Mouse (Mus musculus): ENCODE measurements around the gene 1700001P01Rik.

Gene 1700001P01Rik

DNA sequence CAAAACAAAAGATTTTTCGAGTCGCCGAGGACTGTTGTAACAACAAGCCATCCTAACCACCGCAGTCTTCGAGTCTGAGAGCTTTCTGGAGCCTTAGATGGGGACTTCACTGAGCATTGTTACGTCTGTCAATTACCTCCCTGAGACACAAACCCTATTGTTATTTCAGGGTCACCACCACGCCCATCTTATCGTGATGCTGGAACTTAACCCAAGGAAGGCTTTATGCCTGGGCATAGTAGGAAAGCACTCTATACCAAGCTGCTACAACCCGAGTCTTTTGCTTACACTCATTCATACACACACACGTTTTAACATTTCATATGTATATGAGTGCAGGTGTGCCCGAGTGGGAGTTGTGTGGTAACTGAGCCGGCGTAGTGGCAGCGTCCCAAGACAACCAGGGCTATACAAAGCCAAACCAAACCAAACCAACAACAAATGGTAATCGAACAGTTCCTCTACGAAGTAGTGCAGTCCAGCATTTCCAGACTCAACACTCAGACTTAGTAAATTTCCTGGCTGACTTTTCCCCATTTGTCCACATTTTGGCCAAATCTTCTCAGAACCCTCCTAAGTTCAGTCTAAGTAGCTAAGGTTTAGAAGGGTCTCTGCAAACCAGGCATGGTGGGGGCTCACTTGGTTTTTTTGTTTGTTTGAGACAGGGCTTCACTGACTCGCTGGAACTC, at the start of gene 1700001P01Rik:
TSS of gene 1700001P01Rik (minus strand) at position 111 of the 689 bp plus-strand sequence.
- no peak for DNase-seq (ENCODE audit: low read depth, low spot score)

DNA sequence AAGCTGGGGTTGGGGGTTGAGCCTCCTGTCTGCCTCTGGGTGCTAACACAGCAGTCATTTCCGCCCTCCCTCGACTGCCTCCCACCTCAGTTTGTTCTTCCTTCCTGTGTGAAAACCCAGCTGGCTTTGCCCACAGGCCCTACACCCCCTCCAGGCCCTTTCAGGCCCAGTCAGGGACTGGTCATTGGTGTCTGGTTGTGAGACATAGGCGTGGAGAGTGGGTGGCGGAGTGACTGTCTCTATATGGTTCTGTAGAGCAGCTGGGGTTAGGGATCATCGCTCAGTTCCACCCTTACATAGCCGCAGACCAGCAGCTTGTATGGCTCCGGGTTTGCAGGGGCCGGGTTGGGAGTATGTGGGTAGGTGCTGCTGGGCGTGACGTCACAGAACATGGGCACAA, 49.6 kb upstream of the 1700001P01Rik start:
- no peak for DNase-seq (ENCODE audit: low read depth, low spot score)

DNA sequence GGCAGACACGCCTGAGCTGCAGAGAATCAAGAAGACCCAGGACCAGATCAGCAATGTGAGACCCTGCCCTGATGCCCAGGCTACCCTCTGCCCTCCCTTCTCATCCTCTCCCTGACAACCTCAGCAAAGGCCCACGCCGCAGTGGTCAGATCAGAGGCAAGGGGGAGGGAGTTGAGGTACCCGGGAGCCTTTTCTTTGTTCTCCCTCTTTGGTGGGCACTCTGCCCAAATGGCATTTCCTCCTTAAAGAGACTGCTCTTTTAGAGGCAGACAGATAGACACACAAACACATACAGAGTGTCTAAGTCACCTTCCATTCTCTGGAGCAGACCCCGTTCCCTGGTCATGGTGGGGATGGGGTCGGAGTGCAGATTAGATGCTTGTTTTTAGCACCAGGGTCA, 49.2 kb upstream of the 1700001P01Rik start:
- DNase-seq (ENCODE audit: low read depth, low spot score): no peak

DNA sequence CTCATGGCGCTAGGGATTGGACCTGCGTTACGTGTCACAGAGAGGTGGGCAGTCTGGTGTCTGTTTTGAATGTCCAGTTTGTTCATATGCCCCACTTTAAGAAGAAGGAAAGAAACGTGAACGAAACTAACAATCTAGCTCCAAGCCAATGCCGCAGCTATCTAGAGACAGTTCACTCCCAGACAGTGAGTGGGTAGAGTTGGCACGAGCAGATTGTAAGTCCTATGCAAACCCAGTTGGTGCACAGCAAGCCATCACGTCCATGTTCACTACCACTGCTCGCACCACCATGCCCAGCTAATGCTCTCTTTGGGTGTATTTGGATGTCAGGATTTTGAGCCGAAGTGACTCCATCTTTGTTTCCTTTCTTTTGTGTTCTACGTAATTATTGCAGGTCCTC, 48.5 kb upstream of the 1700001P01Rik start:
- no peak for DNase-seq (ENCODE audit: low read depth, low spot score)

DNA sequence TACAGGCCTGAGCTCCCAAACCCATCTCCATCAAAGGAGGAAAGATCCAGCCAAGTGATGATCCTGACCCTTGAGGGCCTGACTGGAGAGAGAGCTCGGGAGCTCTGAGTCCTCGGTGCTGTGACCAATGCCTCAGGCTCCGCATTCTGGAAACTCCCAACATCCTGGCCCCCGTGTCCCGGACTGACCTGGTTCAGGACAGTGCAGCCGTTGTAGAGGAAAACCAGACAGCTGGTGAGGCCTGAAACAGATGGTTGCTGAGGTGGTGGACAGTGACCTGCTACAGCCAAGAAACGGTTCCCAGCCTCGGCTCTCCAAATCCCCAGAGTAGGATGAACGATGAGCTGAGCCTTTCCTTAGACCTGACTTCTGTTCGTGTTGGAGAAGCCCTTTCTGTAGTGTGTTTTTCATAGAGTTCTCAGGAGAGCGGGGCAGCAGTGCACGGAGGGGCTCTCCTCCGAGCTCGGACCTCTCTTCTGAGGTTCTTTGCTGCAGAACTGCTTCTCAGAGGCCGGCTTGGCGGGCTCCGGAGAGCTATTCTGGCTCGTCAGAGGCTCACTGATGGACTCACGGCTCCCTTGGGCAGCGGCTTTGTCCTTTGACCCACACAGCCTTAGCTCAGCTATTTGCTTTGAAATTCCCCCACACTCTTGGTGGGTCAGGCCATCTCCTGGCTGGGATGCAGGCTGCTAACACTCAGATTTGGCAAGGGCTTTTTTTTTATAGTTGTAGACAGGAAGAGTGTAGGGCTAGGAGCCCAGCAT, 47.3 kb upstream of the 1700001P01Rik start:
- no peak for DNase-seq (ENCODE audit: low read depth, low spot score)

DNA sequence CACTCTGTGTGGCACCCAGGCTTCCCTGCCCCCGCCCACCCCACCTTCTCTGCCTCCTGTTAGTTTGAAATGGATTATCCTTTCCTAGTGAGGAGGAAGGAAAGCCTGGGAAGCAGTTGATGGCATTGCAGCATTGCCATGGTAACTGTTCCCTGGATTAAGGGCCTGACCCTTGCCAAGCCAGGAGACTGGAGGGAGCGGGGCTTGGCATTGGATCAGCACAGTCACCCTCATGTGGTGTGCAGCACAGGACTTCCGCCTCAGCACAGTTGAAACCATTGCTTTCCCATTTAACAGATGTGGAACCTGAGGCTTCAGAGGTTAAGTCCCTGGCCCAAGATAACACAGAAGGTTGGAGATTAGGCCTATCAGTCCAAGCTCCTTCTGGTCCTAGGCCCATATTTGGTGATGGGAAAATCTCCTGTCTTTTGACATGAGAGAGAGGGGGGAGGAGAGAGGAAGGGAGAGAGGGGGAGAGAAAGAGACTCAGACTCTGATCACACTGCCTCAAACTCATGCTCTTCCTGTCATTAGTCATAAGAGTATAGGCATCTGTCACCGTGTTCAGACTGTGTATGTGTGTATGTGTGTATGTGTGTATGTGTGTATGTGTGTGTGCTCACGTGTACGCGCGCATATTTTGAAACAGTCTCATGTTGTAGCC, 45.8 kb upstream of the 1700001P01Rik start:
- DNase-seq (ENCODE audit: low read depth, low spot score): no peak

DNA sequence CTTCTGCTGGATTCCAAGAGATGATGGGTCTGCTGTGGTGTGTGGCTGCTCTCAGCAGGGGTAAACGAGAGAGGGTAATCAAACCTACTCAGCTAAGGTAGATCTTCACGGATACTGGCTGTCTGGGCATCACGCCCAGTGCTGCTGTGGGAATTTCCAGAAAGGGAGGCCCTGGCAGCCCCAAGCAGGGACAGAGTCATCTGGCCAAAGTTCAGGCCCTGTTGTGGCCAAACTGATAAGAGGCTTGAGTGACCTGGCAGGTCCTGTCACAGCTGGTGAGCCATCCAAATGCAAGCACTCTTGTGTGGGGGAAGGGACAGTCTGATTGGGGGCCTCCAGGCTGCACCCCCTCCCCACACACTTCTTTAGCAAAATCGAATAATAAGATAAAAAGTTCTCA, 45.1 kb upstream of the 1700001P01Rik start:
- DNase-seq (ENCODE audit: low read depth, low spot score): no peak

DNA sequence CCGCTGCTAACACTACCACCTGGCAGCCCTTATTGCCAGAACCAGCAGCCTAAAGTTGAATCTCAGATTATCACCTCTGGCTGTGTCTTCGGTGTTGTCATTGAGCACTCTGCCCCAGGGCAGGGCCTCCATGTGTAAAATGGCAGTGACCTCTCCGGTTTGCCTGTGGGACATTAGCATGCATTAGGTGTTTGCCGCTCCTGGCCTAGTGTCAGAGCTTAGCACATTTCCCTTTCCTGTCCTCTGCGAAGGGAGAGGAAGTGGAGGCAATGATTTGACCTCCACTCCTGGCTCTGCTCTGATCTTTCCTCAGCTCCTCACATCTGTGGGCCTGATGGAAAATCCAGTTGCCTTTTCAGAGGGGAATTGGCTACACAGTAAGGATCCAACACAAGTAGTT, 44.2 kb upstream of the 1700001P01Rik start:
- no peak for DNase-seq (ENCODE audit: low read depth, low spot score)

DNA sequence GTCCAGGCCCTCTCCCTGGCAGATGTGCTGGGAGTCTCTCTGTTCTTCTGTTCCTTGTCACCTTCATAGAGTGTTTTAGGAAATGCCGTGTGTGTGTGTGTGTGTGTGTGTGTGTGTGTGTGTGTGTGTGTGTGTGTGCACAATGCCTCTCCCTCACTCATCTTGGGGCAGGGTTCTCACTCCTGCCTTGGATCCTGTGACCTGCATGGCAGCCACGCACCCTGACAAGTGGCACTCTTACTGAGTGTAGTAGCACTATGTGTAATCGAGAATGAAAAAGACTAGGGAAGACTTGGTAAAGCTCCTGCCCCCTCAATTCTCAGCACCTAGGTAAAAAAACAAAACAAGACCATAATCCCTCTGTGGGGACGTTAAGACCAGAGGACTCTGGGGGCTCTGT, 43.4 kb upstream of the 1700001P01Rik start:
- DNase-seq (ENCODE audit: low read depth, low spot score): no peak

DNA sequence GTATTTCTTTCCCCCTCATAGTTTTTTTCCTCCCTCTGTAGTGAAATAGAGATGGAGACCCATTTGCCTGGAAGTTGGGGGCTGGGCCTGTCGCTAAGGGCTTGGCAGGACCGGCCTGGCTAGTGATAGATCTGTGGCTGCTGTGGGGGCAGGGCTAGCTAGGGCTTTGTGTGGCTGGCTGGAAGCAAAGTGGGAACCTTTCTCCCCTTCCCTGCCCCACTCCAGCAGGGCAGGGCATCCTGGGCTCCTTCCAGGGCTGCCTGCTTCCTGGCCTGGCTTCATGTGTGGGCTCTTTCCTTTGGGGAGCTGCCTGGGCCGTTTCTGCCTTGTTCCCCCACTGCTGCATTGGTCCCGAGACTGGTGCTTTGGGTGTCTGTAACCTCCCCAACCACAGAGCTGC, 42.9 kb upstream of the 1700001P01Rik start:
- DNase-seq (ENCODE audit: low read depth, low spot score): no peak

DNA sequence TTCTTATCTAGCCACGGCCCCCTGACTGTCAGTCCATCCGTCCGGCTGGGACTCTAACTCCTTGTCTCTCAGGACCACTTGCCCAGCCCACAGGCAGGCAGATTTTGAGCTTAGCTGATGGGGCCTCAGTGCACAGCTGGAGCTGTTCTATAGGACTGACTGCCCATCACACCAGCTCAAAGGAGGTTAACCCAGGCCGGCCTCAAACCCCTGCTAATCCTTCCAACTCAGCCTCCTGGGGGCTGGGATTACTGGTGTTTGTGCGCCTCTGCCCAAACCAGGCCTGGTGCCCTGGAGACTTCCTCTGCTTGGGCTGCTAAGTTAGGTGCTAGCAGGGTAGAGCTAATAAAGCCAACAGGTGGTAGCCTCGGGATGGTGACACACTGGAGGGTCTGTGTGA, 42.3 kb upstream of the 1700001P01Rik start:
- DNase-seq (ENCODE audit: low read depth, low spot score): no peak

DNA sequence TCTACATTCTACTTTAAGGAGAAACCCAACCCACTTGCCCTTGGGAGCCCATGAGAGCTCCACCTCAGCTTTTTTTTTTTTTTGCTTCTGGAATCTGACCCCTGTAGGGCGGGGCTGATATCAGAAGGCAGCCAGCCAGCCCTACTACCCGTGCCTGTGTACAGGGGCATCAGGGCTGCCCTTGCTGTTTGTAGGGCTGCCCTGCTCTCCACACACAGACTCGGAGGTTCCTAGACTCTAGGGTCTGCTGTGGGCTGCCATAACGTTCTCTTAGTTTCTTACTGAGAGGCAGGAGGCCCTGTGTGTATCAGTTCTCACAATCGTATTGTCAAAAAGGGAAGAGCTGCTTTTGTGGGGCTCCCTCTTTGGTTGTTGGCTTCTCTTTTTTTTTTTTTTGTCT, 41.7 kb upstream of the 1700001P01Rik start:
- DNase-seq (ENCODE audit: low read depth, low spot score): no peak

DNA sequence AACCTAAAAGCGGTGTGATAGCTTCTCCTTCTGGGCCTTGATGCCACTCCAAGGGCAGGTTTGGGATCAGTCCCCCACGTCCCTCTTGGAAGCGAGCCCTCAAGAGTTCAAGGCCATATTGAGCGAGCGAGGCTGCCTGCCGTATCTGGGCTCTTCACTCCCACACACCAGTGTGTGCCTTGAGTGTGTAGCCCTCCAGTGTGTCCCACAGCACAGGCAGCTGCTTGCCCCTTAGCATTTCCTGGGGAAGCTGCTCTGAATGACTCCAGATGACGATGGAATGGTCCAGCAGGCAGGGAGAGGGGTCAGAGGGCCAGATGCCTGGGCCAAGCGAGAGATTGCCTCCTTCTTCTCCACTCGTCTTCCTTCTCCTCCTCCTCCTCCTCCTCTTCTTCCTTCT, 41.2 kb upstream of the 1700001P01Rik start:
- no peak for DNase-seq (ENCODE audit: low read depth, low spot score)

DNA sequence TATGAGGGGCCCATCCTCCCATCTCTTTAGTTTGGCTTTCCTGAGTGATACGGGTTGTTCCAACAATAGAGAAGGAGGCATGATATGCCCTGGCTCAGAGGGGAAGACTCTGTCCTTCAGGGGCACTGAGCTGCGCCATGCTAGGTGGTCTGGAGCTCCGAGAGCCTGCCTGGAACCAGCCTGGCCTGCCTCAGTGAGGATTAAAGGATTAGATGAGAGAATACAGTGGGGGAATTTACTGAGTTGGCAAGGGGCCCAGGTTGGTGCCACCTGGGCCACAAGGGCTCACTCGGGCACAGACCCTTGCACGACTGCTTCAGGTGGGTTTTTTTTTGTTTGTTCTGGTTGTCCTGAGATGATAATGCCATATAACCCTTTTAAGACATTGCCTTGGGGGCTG, 40.5 kb upstream of the 1700001P01Rik start:
- no peak for DNase-seq (ENCODE audit: low read depth, low spot score)

DNA sequence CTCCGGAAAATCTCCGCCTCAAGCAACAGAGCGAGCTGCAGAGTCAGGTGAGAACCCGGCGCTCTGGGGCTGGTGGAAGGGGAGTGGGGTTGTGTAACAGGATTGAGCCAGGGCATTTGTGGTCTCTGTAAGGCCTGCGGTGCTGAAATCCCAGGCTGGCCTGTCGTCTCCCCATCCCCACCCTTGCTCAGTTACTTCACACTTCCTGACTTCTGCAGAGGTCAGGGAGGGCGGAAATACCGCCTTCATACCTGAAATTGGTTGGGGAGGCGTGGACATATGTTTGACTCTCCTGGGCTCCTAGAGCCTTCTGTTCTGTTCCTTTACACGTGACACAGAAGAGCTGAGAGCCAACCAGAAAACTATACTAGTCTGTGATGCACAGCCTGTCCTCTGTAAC, 40.0 kb upstream of the 1700001P01Rik start:
- DNase-seq (ENCODE audit: low read depth, low spot score): no peak

DNA sequence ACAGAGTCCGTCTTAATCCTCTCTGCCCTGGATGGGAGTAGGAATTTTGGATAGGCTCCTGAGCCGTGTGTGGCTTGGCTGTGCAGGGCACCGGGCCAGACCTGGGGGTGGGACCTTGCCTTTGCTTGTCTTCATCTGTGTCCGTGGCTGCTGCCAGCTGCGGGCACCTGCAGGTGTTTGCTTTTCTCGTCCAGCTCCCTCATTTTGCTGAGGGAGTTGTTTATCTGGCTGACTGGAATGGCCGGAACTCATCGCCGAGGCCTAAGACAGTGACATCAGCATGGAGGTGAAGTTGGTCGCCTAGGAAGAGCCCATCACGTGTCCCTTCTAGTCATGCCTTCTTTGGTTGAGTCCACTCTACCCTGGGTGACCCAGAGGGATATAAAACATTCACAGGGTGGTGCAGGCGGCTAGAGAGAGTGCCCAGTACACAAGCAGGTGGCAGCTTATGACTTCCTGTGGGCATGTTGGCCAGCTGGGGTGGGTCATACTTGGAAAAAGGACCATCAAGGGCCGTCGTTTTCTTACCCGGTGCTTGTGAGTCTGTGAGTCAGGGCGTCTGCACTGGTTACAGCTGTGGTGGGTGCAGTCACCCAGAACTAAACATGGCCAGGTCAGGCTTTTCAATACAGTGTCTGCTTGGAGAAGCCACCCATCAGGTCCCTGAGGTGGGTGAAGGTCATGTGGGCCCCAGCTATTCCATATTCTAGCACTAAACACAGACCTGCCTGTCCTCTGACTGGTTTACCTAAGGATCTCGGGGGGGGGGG, 38.2 kb upstream of the 1700001P01Rik start:
- DNase-seq (ENCODE audit: low read depth, low spot score): no peak

DNA sequence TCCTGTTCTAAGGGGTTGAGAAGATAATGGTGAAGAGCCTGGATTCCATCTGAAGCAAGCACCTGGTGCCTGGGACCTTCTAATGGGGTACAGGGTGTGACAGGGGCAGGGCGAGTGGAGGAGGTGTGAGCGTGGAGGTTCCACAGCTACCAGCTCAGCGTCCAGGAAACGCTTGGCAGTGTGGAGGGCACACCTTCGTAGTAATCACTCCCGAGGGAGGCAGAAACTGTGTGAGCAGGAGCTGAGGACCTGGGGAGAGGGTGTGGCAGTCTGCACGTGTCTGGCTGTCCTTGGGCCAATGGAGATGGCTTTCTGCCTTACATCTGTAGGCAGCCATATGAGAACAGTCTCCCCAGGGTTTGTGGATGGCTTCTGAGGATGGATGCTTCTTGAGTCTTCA, 37.4 kb upstream of the 1700001P01Rik start:
- DNase-seq (ENCODE audit: low read depth, low spot score): no peak

DNA sequence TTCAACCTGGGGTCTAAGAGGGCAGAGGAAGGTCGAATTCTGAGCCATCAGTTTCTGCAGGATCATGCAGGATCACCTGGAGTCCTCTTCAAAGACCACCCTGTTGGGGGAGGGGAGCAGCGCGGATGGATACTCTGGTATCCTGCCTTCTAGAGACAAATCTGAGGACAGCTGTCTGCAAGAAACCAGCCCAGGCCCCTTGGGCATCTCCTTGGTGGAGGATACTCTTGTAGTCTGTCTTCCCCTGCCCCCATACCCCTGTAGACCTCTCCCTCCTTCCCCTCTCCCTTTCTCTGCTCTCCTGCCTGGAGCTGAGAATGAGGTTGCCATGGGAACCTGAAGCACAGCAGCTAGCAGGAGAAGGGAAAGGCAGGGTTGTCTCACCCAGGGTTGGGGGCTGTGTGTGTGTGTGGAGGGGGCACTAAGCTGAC, 36.8 kb upstream of the 1700001P01Rik start:
- no peak for DNase-seq (ENCODE audit: low read depth, low spot score)

DNA sequence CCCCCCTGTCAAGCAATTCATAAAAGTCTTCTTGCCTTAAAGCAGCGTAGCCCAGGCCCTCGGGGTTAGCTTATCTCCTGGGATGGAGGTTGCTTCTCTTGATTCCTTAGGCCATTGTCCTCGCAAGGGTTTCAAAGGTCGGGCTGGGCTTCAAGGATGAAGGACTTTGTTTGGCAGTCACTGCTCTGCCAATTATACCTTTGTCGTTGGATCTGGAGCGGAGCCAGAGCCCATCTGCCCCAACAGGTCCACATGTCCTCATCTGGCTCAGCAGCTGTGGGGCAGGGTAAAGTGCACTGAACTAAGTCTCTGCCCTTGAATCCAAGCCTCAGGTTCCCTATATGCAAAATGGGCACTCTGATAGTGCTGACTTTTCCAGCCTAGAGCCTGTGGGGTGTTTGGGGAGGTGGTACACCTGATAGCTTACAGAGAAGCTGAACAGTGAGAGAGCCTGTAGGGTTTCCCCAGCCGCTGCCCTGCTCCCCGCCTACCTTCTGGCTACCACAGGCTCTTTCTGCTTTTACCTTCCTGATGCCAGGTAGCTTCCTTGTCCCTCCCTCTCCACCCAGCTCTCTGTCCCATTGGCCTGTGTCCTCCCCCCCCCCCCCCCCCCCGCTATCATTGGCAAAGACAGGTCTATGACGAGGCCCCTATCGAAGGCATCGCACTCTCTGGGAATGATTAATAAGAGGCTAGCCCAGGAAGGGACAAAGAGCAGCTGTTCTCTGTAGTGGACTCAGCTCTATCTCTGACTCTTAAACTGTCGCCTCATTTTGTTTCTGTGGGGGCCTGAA, 36.0 kb upstream of the 1700001P01Rik start:
- no peak for DNase-seq (ENCODE audit: low read depth, low spot score)

DNA sequence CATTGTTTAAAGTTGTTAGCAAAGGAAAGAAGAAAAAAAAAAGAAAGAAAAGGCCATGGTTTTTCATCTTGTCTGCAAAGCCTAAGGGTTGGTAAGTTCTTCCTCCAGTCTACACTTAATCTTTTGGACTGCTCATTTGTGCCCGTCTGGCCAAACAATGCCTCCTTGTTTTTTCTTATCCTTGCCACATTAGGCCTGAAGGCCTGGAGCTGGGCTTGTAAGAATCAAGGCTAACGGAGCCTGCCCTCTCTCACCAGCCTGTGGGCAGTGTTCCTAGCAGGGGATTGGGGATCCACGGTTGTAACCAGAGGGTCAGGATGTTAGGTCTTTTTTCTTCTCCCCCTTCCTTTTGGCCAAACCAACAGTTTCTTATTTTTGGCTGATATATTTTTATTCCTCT, 35.3 kb upstream of the 1700001P01Rik start:
- DNase-seq (ENCODE audit: low read depth, low spot score): no peak

DNA sequence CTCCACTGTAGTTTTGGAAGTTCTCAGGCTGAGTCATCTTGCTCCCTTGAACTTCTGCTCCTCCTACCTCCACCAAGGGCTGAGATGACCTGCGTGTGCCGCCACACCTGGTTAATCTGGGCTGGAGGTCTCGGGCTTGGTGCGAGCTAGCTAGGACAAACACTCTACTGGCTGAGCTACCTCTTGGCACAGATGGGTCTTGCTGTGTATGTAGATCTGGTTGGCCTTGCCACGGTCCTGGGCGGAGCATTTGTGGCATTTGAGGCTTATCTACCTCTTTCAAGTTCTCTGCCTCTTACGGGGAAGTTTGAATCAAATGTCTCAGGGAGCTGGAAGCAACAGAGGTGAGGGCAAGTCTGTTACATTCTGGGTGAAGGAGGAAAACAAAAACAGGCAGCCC, 34.6 kb upstream of the 1700001P01Rik start:
- DNase-seq (ENCODE audit: low read depth, low spot score): no peak

Measured in telencephalon, adult 2 months (tissue).